Mouse (Mus musculus) stomach, postnatal 0 days (tissue): ENCODE results near the gene Fbxo31.

ENCODE experiments used
- CTCF ChIP-seq: IDR thresholded peaks from 2 replicates; pipeline ENCODE4 v1.5.1; 2016; ENCODE audit warnings: antibody characterized with exemption, low read depth, mild to moderate bottlenecking, moderate library complexity
- EP300 ChIP-seq: optimal IDR thresholded peaks from 2 replicates; pipeline ENCODE3; 2016; ENCODE audit warnings: antibody characterized with exemption

DNA sequence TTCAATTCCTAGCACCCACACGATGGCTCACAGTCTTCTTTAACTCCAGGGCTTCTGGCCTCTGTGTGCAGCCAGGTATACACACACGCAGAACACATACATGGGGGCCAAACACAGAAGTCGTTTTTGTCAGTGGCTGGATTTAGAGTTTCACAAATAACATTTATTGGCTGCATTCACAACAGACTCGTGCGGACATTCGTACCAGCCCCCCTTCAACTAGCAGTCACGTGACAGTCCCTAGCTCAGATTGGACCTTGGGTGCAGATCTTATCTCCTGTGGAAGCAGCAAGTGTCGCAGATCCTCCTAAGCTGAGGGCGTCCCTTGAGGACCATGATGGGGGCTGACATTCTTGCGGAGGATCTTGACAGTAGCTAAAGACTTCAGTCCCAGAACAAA is 48.0 kb downstream of the Fbxo31 start:
- TF ChIP-seq EP300 (no peak), CTCF (no peak)
